Mouse (Mus musculus) kidney, postnatal 25 days (tissue): ENCODE measurements at regions not wholly inside any gene's neighbourhood (a gene's known extent, or its start where the extent isn't known, plus 50 kb on each side); places are given as distances from the start of the nearest gene placed in this dataset.
"Not testable (repeated sequence)": the region's sequence is repeated elsewhere in the genome, so short reads cannot be mapped to it uniquely, and the experiment has no call there.

ENCODE experiments used
- DNase-seq, 2 experiments: peaks; one replicate each; pipeline ENCODE4 v3.0.0; 2021; ENCODE audit warnings: mixed read lengths in 2 of 2

DNA sequence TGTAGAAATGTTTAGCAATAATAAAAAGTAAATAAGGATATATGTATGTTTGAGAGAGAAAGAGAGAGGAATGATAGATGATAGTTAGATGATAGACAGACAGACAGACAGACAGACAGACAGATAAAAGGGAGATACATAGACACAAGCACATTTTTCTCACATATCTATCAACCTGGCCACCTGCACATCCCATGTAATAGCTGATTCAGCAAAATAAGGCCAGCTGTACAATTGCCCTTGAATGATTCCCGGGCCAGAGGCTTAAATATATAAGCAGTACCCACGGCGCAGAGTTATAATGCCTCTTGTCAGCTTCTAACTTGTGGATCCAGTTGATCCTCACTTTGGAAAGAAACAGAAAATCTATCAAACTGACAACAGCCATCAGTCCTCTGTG, 178.5 kb downstream of the Tmem114 start:
- no peak for DNase-seq

GRCm38 (mm10) chr16:8245612-8246011, 179.3 kb downstream of the Tmem114 start:
- no peak for DNase-seq

DNA sequence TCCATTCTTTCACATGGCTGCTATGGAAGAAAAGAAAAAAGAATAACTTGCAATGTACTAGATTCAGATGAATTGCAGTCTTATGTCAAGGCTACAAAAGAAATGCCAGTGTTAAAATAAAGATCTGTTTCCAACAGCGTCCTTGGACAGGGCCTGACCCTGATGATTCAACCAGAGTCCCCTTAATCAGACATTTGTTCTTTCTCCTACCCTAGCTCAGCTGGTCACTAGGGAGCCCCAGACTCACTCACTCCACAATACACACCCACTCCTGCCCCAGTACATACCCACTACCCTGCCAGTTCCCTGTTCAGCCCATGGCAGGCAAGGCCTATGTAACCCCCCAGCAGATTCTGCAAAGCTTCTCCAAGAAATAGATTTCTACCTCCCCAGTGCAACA, 190.6 kb downstream of the Tmem114 start:
- DNase-seq = no peak

DNA sequence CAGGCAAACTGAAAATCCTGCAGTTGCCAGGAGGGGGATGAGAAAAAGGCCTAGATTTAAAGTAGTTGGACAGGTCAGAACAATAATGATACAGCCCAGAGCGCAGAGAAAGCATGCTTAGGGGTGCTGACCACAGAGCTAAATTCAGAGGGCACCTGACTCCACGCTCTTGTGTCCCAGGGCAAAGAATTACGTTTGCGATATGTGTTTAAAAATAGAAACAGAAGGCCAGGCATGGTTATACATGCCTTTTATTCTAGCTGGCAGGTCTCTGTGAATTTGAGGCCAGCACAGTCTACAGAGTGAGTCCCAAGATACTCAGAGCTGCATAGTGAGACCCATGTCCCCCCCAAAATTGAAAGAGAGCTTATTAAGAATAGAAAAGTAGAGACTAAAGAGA, 192.9 kb downstream of the Tmem114 start:
- no peak for DNase-seq

GRCm38 (mm10) chr16:8223625-8224300, 201.2 kb downstream of the Tmem114 start:
- no peak for DNase-seq

- DNase-seq = no peak
Measured at GRCm38 (mm10) chr16:8208251-8209181, 216.4 kb downstream of the Tmem114 start.

DNA sequence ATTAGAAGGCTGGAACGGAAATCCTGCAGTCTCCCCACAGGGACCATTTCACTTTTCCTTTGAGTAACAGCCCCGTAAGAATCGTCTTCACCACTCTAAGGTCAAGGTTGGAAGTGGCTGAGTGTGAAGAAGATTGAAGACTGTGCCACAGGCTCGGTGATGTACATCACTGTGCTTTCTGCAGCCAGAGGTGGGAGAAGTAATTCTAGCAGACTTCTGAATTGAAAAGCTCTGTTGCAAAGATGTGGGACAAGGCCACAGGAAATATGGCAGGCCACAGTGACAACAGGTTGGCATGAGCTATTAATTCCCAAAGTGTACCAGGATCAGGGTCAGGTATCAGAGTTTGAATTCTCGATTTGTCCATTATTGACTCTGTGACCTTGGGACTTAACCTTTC, 219.9 kb downstream of the Tmem114 start:
- DNase-seq = no peak

- no peak for DNase-seq
Measured at GRCm38 (mm10) chr16:8201306-8201705, 223.6 kb downstream of the Tmem114 start.

DNA sequence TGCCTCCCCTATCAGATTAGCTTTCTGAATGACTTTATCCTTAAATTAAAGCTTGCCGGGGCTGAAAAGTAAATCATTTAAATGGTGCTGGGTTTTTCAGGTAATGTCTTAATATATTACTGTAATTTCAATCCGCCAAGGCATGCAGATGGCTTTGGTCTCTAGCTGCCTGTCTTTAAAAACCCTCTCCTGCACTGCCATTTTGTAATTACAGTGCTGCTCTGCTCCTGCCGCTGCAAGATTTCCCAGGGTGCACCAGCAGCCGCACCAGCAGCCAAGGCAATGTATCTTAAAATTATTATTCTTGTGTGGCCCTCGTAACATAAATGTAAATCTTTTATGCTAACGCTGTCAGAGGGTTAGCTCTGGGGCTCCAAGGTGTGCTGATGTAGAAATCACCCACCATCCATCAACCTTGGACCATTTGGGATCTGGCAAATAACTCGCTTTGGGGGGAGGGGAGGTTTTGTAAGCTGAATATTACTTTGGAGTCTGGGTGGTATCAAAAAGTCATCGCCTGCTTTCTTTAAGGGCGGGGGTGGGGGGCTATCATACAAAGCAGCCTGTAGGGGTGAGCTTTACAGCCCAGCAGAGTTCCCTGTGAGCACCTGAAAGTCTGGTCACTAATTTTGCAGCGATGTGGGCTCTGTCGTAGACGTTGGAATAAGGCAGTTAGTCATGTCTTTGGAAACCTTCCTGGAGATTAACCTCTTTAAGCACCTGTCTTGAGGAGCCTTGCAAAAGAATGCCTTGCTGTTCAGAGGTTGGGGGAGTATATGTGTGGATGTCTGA, 226.0 kb downstream of the Tmem114 start:
- DNase-seq = no peak

GRCm38 (mm10) chr16:8189472-8190240, 235.3 kb downstream of the Tmem114 start:
- peak; percentile 3 to 37 for DNase-seq

- DNase-seq = no peak
Measured at GRCm38 (mm10) chr16:8189071-8189470, 235.9 kb downstream of the Tmem114 start.

- DNase-seq = no peak
Measured at GRCm38 (mm10) chr16:8188505-8188904, 236.4 kb downstream of the Tmem114 start.

- DNase-seq = no peak
Measured at GRCm38 (mm10) chr16:8184781-8185180, 240.2 kb downstream of the Tmem114 start.

- no peak for DNase-seq
Measured at GRCm38 (mm10) chr16:8178946-8179345, 246.0 kb downstream of the Tmem114 start.

- DNase-seq = not testable (repeated sequence)
Measured at GRCm38 (mm10) chr16:8177226-8177625, 247.7 kb downstream of the Tmem114 start.

DNA sequence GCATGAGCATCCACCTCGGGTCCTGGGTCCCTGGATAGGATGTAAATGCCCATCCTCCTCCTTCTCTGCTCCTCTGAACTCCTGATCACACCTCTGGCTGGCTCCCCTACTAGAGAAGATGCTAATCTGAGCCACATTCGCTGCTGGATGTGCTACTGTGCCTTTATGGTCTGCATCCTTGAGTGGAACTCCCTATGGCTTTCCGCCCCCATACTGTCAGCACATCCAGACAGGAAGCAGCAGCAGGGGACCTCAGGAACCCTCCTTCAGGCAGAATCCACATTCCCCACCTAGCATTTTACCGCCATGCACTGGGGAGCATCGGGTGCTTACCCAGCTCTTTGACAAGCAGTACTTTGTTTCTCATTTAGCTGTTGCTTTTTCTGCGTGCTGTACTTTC, 248.8 kb downstream of the Tmem114 start:
- no peak for DNase-seq
